Mouse (Mus musculus) spleen, adult 2 months (tissue): ENCODE measurements at regions not wholly inside any gene's neighbourhood (a gene's known extent, or its start where the extent isn't known, plus 50 kb on each side); places are given as distances from the start of the nearest gene placed in this dataset.
"Not testable (repeated sequence)": the region's sequence is repeated elsewhere in the genome, so short reads cannot be mapped to it uniquely, and the experiment has no call there.

Experiments used
- DNase-seq, 2 experiments: peaks; one replicate each; pipeline versions ENCODE4 v3.0.0 to v3.0.0-alpha.2; 2012 to 2021; ENCODE audit warnings: low spot score in 2 of 2, low read depth in 1 of 2
- H3K27ac ChIP-seq: fragments of 200-500 bp; 2 replicates; pipeline ENCODE4 v1.5.1; 2012; ENCODE audit warnings: low read length, inconsistent platforms; ENCODE audit not compliant: insufficient read depth
- H3K27me3 ChIP-seq: fragments of 200-500 bp; 2 replicates; pipeline ENCODE4 v1.6.1; 2012; ENCODE audit warnings: mild to moderate bottlenecking, moderate library complexity, low read length, inconsistent platforms; ENCODE audit not compliant: control insufficient read depth, insufficient read depth
- H3K36me3 ChIP-seq: fragments of 200-500 bp; 2 replicates; pipeline ENCODE4 v1.6.1; 2012; ENCODE audit warnings: mild to moderate bottlenecking, low read length, inconsistent platforms; ENCODE audit not compliant: control insufficient read depth, insufficient read depth
- H3K4me1 ChIP-seq: fragments of 200-500 bp; 2 replicates; pipeline ENCODE4 v1.6.1; 2011; ENCODE audit warnings: inconsistent platforms; ENCODE audit not compliant: control insufficient read depth, insufficient read depth, insufficient read length
- H3K4me3 ChIP-seq: fragments of 200-500 bp; 2 replicates; pipeline ENCODE4 v1.5.1; 2011; ENCODE audit warnings: mild to moderate bottlenecking, inconsistent platforms; ENCODE audit not compliant: insufficient read depth, insufficient read length; ENCODE audit errors: extremely low read depth
- CTCF ChIP-seq: fragments of 200-500 bp; IDR thresholded peaks from 2 replicates; pipeline ENCODE4 v1.5.1; 2011; ENCODE audit warnings: mild to moderate bottlenecking, inconsistent platforms; ENCODE audit not compliant: insufficient read depth, insufficient read length, insufficient replicate concordance; ENCODE audit errors: extremely low read depth
- POLR2A ChIP-seq: fragments of 200-500 bp; IDR thresholded peaks from 2 replicates; pipeline ENCODE4 v1.6.1; 2011; ENCODE audit warnings: low read depth, low read length, inconsistent platforms
- whole genome bisulfite sequencing: fragments of 180-500 bp; shearing (Covaris S2); methylation state at CpG from one replicate; pipeline ENCODE4 v1.1.7; 2018; 5-methylcytosine and 5-hydroxymethylcytosine counted together

GRCm38 (mm10) chr7:116715234-116716046 is 211.3 kb downstream of the Nucb2 start:
- no peak overlapping the region for H3K4me3 ChIP-seq
- peak in 1 of 2 experiments; percentile 11 for DNase-seq
- no peak overlapping the region for H3K27ac ChIP-seq
- H3K4me1 ChIP-seq, result peaks cover 4% of the 10 kb centered on the region; the same call in 1 of the 2 replicates
- TF ChIP-seq POLR2A, result no peak
- no peak for TF ChIP-seq CTCF
- no peaks in the 10 kb centered on the region for H3K27me3 ChIP-seq
- 15% methylated on average over 10 of the region's 10 CpGs for WGBS
- no peaks in the 10 kb centered on the region for H3K36me3 ChIP-seq

- WGBS, result 71% methylated on average over 2 of the region's 2 CpGs
- Histone ChIP-seq H3K4me3 (no peak overlapping the region), H3K27me3 (no peaks in the 10 kb centered on the region), H3K27ac (no peak overlapping the region), H3K36me3 (no peaks in the 10 kb centered on the region), H3K4me1 (no peaks in the 10 kb centered on the region)
- no peak for DNase-seq
- TF ChIP-seq CTCF, result no peak
- no peak for TF ChIP-seq POLR2A
Observed at GRCm38 (mm10) chr7:116728379-116728778, 224.2 kb downstream of the Nucb2 start.

- WGBS, result 75% methylated on average over 4 of the region's 4 CpGs
- H3K27me3 ChIP-seq, result no peaks in the 10 kb centered on the region
- H3K4me1 ChIP-seq, result no peaks in the 10 kb centered on the region
- H3K36me3 ChIP-seq, result no peaks in the 10 kb centered on the region
- no peak for DNase-seq
- TF ChIP-seq CTCF (no peak), POLR2A (no peak)
- no peak overlapping the region for H3K4me3 ChIP-seq
- H3K27ac ChIP-seq, result no peak overlapping the region
Observed at GRCm38 (mm10) chr7:116729795-116730194, 225.6 kb downstream of the Nucb2 start.

GRCm38 (mm10) chr7:116735676-116736075 is 231.5 kb downstream of the Nucb2 start:
- 80% methylated on average over 3 of the region's 3 CpGs for WGBS
- Histone ChIP-seq H3K4me3 (no peak overlapping the region), H3K27me3 (no peaks in the 10 kb centered on the region), H3K36me3 (no peaks in the 10 kb centered on the region), H3K27ac (no peak overlapping the region), H3K4me1 (no peaks in the 10 kb centered on the region)
- no peak for DNase-seq
- TF ChIP-seq POLR2A, result no peak

- WGBS, result 72% methylated on average over 4 of the region's 4 CpGs
- Histone ChIP-seq H3K36me3 (no peaks in the 10 kb centered on the region), H3K4me1 (no peaks in the 10 kb centered on the region), H3K27me3 (no peaks in the 10 kb centered on the region), H3K4me3 (no peak overlapping the region), H3K27ac (no peak overlapping the region)
- TF ChIP-seq CTCF (no peak), POLR2A (no peak)
- no peak for DNase-seq
Observed at GRCm38 (mm10) chr7:116736333-116736732, 232.2 kb downstream of the Nucb2 start.

- H3K27ac ChIP-seq, result no peak overlapping the region
- no peak overlapping the region for H3K4me3 ChIP-seq
- WGBS, result 94% methylated on average over 4 of the region's 4 CpGs
- H3K4me1 ChIP-seq, result no peaks in the 10 kb centered on the region
- TF ChIP-seq CTCF, result no peak
- no peak for TF ChIP-seq POLR2A
- no peak for DNase-seq
- no peaks in the 10 kb centered on the region for H3K27me3 ChIP-seq
- H3K36me3 ChIP-seq, result no peaks in the 10 kb centered on the region
Observed at GRCm38 (mm10) chr7:116738009-116738408, 233.8 kb downstream of the Nucb2 start.

GRCm38 (mm10) chr7:116754556-116754955 is 250.4 kb downstream of the Nucb2 start:
- H3K4me1 ChIP-seq, result no peaks in the 10 kb centered on the region
- no peaks in the 10 kb centered on the region; the same call in 1 of the 2 replicates for H3K27me3 ChIP-seq
- no peaks in the 10 kb centered on the region for H3K36me3 ChIP-seq
- no peak for TF ChIP-seq POLR2A
- TF ChIP-seq CTCF, result no peak
- DNase-seq, result no peak
- no peak overlapping the region for H3K27ac ChIP-seq
- no peak overlapping the region for H3K4me3 ChIP-seq

GRCm38 (mm10) chr7:116792181-116792580 is 288.0 kb downstream of the Nucb2 start:
- not testable (repeated sequence) for H3K4me1 ChIP-seq, H3K4me3 ChIP-seq, H3K27ac ChIP-seq, H3K36me3 ChIP-seq, DNase-seq, H3K27me3 ChIP-seq
- WGBS, result 91% methylated on average over 19 of the region's 19 CpGs
